35 mouse cellular contexts compared by ENCODE assay signal in genomic region chr6:140201356-140201755, GRCm38 (mm10).
"Had no signal": no experiment of that assay in that cellular context is flagged by ENCODE, and none has a peak within 500 bp of the region (broad histone marks: within the 10 kb centered on the region; RNA-seq: fewer than 3 reads in every experiment).

No protein-coding gene starts in this region.

- H3K4me2 ChIP-seq: heart, embryonic 12.5 days; heart, embryonic 13.5 days; heart, embryonic 15.5 days; hindbrain, embryonic 12.5 days; hindbrain, embryonic 13.5 days; hindbrain, embryonic 14.5 days; hindbrain, embryonic 15.5 days; intestine, embryonic 15.5 days; kidney, embryonic 15.5 days had no signal

- ATAC-seq: hindbrain, embryonic 16.5 days; hindbrain, postnatal 0 days; inflammation-experienced regulatory T-cells, adult 6 months; intestine, embryonic 15.5 days; intestine, embryonic 16.5 days; intestine, postnatal 0 days had no signal

- H3K9me3 ChIP-seq: heart, embryonic 10.5 days; heart, embryonic 12.5 days; heart, embryonic 13.5 days; heart, embryonic 15.5 days; hindbrain, embryonic 10.5 days; hindbrain, embryonic 12.5 days; hindbrain, embryonic 13.5 days; hindbrain, embryonic 15.5 days; intestine, embryonic 15.5 days; kidney, embryonic 15.5 days had no signal

- H3K4me3 ChIP-seq: heart, adult 2 months; heart, embryonic 10.5 days; heart, embryonic 12.5 days; heart, embryonic 13.5 days; heart, embryonic 15.5 days; hindbrain, embryonic 10.5 days; hindbrain, embryonic 12.5 days; hindbrain, embryonic 13.5 days; hindbrain, embryonic 15.5 days; intestine, embryonic 15.5 days; kidney, embryonic 15.5 days; layer of hippocampus, adult 2 months had no signal

- H3K9ac ChIP-seq: heart, embryonic 12.5 days; heart, embryonic 13.5 days; heart, embryonic 15.5 days; hindbrain, embryonic 12.5 days; hindbrain, embryonic 13.5 days; hindbrain, embryonic 14.5 days; hindbrain, embryonic 15.5 days; intestine, embryonic 15.5 days; kidney, embryonic 15.5 days had no signal

- H3K4me1 ChIP-seq: heart, embryonic 10.5 days; heart, embryonic 15.5 days; hindbrain, embryonic 10.5 days; hindbrain, embryonic 12.5 days; hindbrain, embryonic 13.5 days; hindbrain, embryonic 15.5 days; intestine, embryonic 15.5 days; kidney, embryonic 15.5 days had no signal

- DNase-seq: heart, adult 2 months; heart, postnatal 10 days; heart, postnatal 14 days; heart, postnatal 36 days; heart, postnatal 4 days; kidney, adult 11 months; kidney, adult 18-20 months; kidney, adult 2 months; kidney, adult 8-10 months; kidney, adult 9 months; kidney, postnatal 10 days; kidney, postnatal 14 days; kidney, postnatal 25 days; kidney, postnatal 36 days; kidney, postnatal 4 days; layer of hippocampus, adult 9-11 months; layer of hippocampus, postnatal 36 days had no signal

- H3K27me3 ChIP-seq: heart, embryonic 12.5 days; heart, embryonic 13.5 days; heart, embryonic 15.5 days; hindbrain, embryonic 12.5 days; hindbrain, embryonic 13.5 days; hindbrain, embryonic 15.5 days; intestine, embryonic 15.5 days; kidney, embryonic 15.5 days had no signal

- H3K36me3 ChIP-seq: heart, embryonic 10.5 days; heart, embryonic 12.5 days; heart, embryonic 13.5 days; heart, embryonic 15.5 days; hindbrain, embryonic 10.5 days; hindbrain, embryonic 12.5 days; hindbrain, embryonic 13.5 days; hindbrain, embryonic 15.5 days; intestine, embryonic 15.5 days; kidney, embryonic 15.5 days had no signal

- H3K27ac ChIP-seq: heart, adult 2 months; heart, embryonic 10.5 days; heart, embryonic 13.5 days; heart, embryonic 15.5 days; hindbrain, embryonic 10.5 days; hindbrain, embryonic 12.5 days; hindbrain, embryonic 13.5 days; hindbrain, embryonic 14.5 days; hindbrain, embryonic 15.5 days; hindbrain, postnatal 0 days; intestine, embryonic 15.5 days; kidney, embryonic 15.5 days; kidney, postnatal 0 days; layer of hippocampus, adult 2 months had no signal
